Mouse (Mus musculus) splenic B cell, adult 2 months (primary cell): ENCODE measurements around the gene Srarp.

Source experiments
- DNase-seq: peaks from one replicate; pipeline ENCODE4 v3.0.0-alpha.2; 2011; ENCODE audit warnings: low read depth, low spot score
- H3K27me3 ChIP-seq: 2 replicates; pipeline ENCODE4 v1.6.1; 2012; ENCODE audit warnings: mild to moderate bottlenecking, low read length, moderate library complexity, mixed read lengths; ENCODE audit not compliant: control insufficient read depth, poor library complexity, insufficient read depth, severe bottlenecking
- H3K36me3 ChIP-seq: 2 replicates; pipeline ENCODE4 v1.6.1; 2012; ENCODE audit warnings: mild to moderate bottlenecking, low read length, moderate library complexity, mixed read lengths; ENCODE audit not compliant: control insufficient read depth, poor library complexity, insufficient read depth, severe bottlenecking

Srarp gene

DNA sequence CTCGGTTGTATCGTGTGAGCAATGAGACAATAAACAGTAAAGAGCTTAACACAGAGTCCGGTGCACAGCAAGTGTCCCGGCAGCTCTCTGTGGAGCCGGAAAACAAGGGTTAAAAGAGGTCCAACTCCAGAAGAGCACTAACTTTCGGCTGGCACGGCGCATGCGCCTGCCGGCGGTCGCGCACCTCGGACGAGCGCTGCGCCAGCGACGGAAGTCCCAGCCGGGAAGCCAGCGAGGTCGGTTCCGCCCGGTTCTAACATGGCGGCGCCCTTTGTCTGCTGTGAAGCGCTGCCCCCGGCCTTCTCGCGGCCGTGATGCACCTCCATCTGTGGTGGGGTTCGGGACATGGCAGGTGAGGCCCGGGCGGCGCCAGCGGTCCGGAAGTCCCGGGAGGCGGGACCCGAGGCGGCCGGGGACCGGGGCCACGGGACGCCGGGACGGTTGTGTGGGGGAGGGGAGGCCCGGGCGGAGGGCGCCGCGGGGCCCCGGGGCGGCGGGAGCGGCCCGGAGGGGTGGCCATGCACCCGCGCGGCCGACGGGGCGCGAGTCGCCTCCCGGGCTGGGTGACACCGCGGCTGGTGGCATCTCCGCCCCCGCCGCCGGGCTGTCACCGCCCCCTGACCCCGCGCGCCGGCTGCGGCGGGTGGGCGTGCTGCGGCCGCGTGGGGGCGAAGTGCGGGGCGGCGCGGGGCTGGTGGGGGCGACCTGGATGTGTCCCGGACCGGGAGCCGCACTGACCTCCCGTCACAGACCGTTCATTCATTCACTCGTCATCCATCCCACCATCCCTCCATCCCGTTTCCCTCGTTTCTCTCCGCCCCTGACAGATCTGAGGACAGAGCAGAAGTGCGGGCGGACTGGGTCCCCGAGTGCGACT lies 8.8 kb upstream of the Srarp start, which contains the start of gene Zbtb17:
Gene Zbtb17, plus strand, starts transcription at position 204 of the 877 bp plus-strand sequence.
- peak; percentile 92 for DNase-seq
- no peaks in the 10 kb centered on the region; the same call in 1 of the 2 replicates for H3K36me3 ChIP-seq
- H3K27me3 ChIP-seq = no peaks in the 10 kb centered on the region; the same call in 1 of the 2 replicates

DNA sequence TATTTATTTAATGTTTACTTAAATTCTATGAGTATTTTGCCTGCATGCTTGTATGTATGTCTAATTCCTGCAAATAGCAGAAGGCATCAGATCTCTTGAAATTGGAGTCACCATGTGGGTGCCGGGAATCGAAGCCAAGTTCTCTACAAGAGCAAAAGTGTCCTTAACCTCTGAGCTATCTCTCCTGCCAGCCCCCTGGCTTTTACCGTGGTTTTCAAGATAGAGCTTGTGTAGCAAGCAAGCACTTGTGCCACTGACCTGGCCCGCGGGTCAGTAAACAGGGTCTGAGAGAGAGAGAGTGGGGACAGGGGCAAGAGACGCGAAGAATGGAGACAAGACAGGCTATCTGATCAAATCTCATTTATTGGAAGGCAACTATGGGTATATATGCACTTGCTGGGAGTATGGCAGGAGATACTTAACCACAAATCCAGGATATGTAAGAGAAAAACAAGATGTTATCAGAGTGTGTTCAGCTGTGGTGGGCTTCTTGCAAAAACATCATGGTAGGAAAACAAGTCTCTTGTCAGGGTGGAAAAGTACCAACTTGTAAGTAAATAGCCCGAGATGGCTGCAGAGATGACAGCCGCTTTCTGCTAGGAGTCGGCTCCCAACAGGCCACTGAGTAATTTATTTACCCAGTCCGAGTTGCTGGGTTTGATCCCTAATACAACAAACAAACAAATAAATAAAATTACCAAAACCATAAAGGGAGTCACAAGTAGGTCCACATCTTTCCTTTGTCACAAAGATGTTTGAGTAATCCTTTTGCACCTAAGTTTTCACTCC lies 7.9 kb upstream of the Srarp start:
- H3K27me3 ChIP-seq = no peaks in the 10 kb centered on the region; the same call in 1 of the 2 replicates
- no peak for DNase-seq
- H3K36me3 ChIP-seq = no peaks in the 10 kb centered on the region; the same call in 1 of the 2 replicates

DNA sequence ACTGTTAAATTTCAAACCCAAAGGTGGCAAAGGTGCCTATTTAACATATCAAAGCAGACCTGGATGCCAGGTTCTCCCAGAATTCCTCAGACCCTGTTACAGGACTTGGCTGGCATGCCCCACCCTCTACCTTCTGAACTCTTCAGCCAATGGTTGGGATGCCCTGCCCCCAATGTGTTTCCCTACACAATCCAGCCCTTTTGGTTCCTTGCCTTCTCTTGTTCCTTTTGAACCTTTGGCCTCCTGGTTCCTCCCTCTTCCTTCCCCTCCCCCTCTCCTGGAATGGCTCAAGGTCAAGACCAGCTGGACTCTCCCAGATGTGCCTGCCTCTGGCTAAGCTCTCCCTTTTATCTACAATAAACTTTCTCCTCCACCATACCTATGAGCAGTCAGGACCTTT lies 5.0 kb upstream of the Srarp start:
- Histone ChIP-seq H3K27me3 (no peaks in the 10 kb centered on the region; the same call in 1 of the 2 replicates), H3K36me3 (no peaks in the 10 kb centered on the region)
- DNase-seq = no peak

DNA sequence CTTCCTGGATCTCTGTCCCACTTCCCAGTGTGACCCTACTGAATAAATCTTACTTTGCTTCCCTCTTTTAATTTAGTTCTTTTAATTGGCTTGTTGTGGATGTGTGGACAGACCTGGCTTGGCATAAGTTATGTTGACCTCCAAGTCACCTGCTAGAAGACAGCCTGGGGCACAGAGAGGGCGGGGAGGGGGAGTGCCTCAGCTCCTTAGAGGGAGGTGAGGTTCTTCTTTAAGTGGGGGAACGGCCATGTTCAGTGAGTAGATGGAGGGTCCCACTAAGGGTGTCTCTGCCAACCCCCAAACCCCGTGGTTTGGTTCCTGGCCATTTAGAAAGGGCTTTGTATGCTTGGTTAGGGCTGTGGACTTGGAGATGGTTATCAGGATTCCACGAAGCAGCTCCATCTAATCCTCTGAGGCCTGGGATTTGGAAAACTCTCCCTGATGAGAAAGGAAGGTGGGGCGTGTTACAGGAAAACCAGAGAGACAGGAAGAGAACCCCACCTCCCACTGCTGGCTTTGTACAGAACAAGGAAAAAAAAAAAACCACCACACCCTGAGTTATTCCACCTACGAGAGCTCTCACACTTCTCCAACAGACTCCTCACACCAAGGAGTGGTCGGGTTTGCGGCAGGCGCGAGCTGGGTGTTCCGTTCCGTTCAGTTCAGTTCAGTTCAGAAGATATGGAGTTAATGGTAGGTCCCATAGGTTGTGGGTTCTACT lies 3.3 kb upstream of the Srarp start:
- H3K27me3 ChIP-seq = no peaks in the 10 kb centered on the region; the same call in 1 of the 2 replicates
- no peaks in the 10 kb centered on the region for H3K36me3 ChIP-seq
- DNase-seq = no peak

DNA sequence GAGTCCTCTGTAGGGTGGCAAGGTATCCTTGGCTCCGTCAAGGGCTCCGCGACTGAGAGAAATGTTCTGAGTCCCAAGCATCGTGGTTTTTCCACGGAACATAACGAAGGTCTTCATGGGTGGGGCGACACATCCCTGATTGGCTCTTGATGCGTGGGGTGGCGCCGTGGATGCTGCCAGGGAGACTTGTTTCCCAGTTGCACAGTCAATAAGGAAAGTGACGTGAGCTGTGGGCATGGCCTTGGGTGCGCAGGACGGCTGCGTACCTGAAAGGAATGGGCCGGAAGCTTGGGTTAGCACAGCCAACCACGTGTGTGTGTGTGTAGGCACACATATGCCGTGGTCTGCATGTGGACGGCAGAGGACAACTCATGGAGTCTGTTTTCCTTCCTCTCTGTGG lies 2.7 kb downstream of the Srarp start:
- no peaks in the 10 kb centered on the region for H3K27me3 ChIP-seq
- no peak for DNase-seq
- no peaks in the 10 kb centered on the region for H3K36me3 ChIP-seq

DNA sequence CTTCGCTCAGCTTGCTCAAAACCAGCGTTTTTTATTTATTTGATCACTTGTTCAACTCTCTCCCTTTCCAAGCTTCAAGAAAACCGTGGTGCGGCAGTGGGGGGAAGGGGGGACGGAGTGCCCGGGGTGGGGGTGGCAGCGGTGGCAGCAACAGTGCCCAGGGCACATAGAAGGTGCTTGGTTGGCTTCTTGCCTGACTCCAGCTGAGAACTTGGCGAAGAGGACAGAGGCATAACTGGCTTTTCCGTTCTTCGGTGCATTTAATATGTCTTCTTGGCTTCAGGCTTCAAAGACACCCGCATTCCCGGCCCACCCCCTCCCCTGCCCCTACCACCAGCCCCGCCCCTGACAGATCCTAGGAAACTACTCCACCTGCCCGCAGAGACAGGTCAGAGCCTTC lies 3.2 kb downstream of the Srarp start:
- DNase-seq = no peak
- Histone ChIP-seq H3K36me3 (no peaks in the 10 kb centered on the region), H3K27me3 (no peaks in the 10 kb centered on the region)

DNA sequence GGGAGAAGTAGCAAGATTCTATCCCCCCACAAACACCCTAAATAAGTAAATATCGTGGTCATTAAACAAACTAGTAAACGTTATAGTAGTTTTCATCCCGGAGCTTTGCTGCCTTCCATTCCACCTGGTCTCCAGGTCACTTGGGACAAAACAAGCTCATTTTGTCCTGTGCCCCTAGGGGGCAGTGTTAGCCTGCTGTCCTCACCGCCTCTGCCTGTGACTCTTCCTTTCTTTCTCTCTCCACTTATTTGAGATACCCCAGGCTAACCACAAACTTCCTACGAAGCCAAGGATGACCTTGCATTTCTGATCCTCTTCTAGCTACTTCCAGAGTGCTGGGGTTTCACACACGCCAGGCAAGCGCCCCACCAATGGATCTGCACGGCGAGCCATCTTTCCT lies 4.9 kb downstream of the Srarp start:
- Histone ChIP-seq H3K27me3 (no peaks in the 10 kb centered on the region), H3K36me3 (no peaks in the 10 kb centered on the region)
- DNase-seq = peak; percentile 80

DNA sequence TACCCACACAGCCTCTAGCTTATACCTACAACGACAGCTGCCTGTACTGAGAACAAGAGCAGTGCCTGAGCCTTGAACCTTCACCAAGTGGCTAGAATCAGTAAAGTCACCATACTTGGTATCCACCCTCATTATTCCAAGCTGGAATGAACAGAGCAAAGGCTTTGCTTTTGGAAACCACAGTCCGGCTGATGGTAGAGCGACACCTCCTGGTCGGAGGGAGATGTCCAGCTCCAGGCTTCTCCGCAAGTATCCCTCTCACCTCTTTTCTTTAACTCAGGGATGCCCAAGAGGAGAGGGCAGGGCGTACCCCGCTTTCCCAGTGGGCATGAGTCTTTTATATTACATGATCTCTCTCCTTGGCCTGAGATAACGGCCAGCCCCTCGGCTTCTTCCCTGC lies 6.1 kb downstream of the Srarp start:
- H3K27me3 ChIP-seq = no peaks in the 10 kb centered on the region
- DNase-seq = peak; percentile 33
- H3K36me3 ChIP-seq = no peaks in the 10 kb centered on the region

DNA sequence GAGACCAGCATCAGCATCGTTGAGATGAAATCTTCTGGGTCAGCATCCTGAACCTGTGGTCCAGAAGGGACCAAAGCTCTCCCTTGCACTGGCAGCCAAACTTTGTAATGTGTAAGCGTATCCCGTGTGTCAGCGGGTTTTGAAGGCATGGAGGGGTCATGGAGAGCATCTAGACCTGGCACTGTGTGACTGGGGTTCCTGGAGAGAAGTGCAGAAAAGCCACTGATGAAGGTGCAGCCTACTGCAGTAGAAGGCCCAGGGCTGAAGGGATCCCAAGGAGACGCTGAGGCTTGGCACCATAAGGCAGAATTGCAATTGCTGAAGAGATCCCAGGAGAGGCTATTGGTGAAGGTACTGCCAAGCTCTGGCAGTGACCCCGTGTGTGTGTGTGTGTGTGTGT lies 6.5 kb downstream of the Srarp start:
- no peaks in the 10 kb centered on the region for H3K27me3 ChIP-seq
- no peak for DNase-seq
- no peaks in the 10 kb centered on the region for H3K36me3 ChIP-seq

DNA sequence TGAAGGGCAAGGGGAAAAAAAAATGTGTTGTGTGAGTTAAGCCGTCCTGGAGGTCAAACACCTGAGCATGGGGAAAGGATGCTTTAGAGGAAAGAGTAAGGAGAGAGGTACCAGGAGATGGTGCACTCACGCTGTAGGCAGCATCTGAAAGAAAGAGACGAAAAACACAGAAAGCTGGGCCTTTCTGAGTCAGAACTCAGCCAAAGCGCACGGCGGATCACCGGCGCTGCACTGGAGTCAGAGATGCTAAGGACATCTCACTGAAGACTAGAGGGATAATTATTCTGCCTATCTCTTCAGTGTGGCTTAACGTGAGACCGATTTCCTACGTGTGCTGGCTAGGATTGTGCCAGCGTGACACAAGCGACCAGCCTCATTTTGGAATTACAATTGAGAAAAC lies 8.0 kb downstream of the Srarp start:
- H3K36me3 ChIP-seq = no peaks in the 10 kb centered on the region
- DNase-seq = no peak

DNA sequence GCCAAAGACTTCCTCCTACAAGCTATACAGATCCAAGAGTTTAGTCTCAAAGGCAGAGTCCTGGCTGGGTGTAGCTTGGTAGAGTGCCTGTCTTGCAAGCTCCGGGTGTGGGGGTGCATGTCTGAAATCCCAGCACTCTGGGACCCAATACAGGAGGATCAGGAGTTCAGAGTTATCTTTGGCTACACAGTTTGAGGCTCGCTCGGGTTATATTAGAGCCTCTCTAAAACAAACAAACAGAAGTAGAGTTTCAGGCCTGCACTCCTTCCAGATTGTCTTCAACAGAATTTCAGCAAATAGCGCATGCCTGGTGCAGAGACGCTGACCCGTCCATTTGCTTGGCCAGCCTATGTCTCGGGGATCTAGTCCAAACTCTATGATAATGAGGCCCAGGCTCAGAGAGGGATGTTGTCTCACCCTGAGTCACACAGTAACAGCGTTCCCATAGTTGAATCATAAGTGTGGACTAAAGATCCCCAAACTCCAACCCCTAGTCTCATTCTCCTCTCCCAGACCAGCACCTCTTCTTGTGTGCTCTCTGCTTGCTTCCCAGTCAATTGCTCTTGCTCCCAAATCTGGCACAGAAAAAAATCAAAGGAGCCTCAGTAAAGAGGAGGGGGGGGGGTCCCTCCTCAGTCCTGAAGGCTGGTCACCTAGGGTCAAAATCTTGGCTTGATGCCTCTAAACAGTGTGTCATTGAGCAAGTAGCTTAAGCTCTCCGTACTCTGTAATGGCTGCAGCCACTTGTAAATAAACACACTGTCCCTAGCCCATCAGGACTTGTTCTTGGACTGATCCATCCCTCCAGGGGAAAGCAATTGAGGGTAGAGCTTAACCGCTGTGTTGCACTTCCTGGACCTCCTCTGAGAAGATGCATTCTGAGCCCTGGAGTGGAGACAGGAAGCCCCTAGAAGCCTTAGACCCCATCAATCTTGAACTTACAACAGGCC lies 8.8 kb downstream of the Srarp start:
- no peaks in the 10 kb centered on the region for H3K27me3 ChIP-seq
- no peaks in the 10 kb centered on the region for H3K36me3 ChIP-seq
- no peak for DNase-seq

More for the DNA sequence above, 8.0 kb downstream of the Srarp start:
- no peaks in the 10 kb centered on the region for H3K27me3 ChIP-seq

DNA sequence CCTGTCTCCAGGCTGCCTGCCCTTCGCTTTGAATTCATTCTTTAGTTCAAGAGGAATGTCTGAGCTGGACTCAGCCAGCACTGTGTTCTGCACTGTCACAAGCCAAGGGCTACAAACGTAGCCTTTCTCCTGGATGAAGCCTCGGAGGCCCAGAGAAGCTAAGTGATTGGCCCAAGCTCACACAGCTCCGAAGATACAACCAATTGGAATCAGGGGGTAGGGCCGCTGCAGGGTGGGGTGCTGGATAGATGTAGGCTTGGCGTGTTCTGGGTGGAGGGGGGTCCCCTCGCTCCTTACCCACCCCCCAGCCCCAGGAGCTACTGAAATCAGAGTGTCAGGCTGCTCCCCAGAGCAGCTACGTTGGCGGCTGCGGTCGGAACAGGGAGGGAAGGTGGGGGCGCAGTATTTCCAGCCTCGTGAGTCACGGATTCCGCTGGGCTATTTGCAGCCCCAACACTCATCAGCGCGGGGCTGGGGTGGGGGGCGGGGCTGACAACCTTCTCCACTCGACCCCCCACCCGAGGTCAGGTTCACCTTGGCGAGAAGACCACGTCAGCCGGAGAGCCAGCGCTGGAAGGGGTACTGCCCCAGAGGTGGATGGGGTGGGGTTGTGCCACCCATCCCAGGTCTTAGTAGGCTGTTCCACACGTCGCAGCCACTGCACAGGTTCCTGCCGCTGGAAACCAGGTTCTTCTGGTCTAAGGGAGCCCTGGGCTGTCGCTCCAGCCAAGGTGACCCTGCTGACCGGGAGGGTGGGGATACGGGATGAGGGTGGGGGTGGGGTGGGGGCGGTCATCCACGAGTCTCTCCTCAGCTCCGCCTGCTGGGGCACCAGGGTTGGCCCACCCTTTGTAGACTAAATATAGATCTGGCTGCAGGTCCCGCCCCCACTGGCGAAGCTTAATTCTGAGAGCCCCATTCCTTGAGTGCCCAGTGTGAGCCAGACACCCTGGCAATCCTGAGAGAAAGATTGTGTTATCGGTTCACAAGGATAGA lies 10.1 kb downstream of the Srarp start:
- Histone ChIP-seq H3K36me3 (no peaks in the 10 kb centered on the region), H3K27me3 (no peaks in the 10 kb centered on the region)
- peak; percentile 84 for DNase-seq
